Mouse (Mus musculus) forebrain, embryonic 13.5 days (tissue): ENCODE measurements around the gene Agbl5. TPM values are rescaled to one million over a fixed set of nuclear protein-coding genes. Genes with fewer than 3 reads are reported as not detected.

Experiments
- polyA plus RNA-seq: library from polyadenylated mRNA; unstranded; fragments of >200 nt; fragmentation: Nextera tagmentation; extraction: Ambion mirVana; gene quantifications from 2 replicates; pipeline ENCODE4 v1.2.1, GENCODE M21; 2015

The Agbl5 gene
- polyA plus RNA-seq, 1 experiment from 2014 or later, result 22.7 TPM

Other genes starting within 250 kb of the Agbl5 start
- 26.2 and 29.3 TPM in 2 replicates for gene Slc35f6, start 240.8 kb upstream of the Agbl5 start, polyA plus RNA-seq
- 264 and 275 TPM in 2 replicates for gene Cenpa, start 221.9 kb upstream of the Agbl5 start, polyA plus RNA-seq
- 118 and 134 TPM in 2 replicates for gene Dpysl5, start 177.1 kb upstream of the Agbl5 start, polyA plus RNA-seq
- 64.1 and 72.9 TPM in 2 replicates for gene Mapre3, start 74.1 kb upstream of the Agbl5 start, polyA plus RNA-seq
- 44.0 and 46.8 TPM in 2 replicates for gene Tmem214, start 20.7 kb upstream of the Agbl5 start, polyA plus RNA-seq
- 325 and 333 TPM in 2 replicates for gene Ost4, start 19.1 kb downstream of the Agbl5 start, polyA plus RNA-seq
- 10.3 and 15.7 TPM in 2 replicates for gene Emilin1, start 24.7 kb downstream of the Agbl5 start, polyA plus RNA-seq
- gene Khk, start 32.7 kb downstream of the Agbl5 start, polyA plus RNA-seq, result 3.3 and 7.6 TPM in 2 replicates
- gene Cgref1, start 56.9 kb downstream of the Agbl5 start, polyA plus RNA-seq, result 9.2 and 10.1 TPM in 2 replicates
- 126 and 132 TPM in 2 replicates for gene Preb, start 71.7 kb downstream of the Agbl5 start, polyA plus RNA-seq
- not detected in 2 replicates for gene Tcf23, start 80.0 kb downstream of the Agbl5 start, polyA plus RNA-seq
- 124 and 130 TPM in 2 replicates for gene Atraid, start 159.6 kb downstream of the Agbl5 start, polyA plus RNA-seq
- 10.9 and 11.5 TPM in 2 replicates for gene Slc5a6, start 160.2 kb downstream of the Agbl5 start, polyA plus RNA-seq
- gene Cad, start 166.1 kb downstream of the Agbl5 start, polyA plus RNA-seq, result 24.2 and 28.6 TPM in 2 replicates
- not detected in 2 replicates for gene Dnajc5g, start 217.6 kb downstream of the Agbl5 start, polyA plus RNA-seq
- gene Slc30a3, start 219.5 kb downstream of the Agbl5 start, polyA plus RNA-seq, result 1.7 and 1.8 TPM in 2 replicates
- gene Trim54, start 228.0 kb downstream of the Agbl5 start, polyA plus RNA-seq, result not detected in 2 replicates